Mouse (Mus musculus): ENCODE measurements around the gene Zfp128.
A peak's percentile ranks its signal among the peaks of the same experiment; 100 is the strongest.
"Not testable (repeated sequence)": the region's sequence is repeated elsewhere in the genome, so short reads cannot be mapped to it uniquely, and the experiment has no call there.

Zfp128 gene

DNA sequence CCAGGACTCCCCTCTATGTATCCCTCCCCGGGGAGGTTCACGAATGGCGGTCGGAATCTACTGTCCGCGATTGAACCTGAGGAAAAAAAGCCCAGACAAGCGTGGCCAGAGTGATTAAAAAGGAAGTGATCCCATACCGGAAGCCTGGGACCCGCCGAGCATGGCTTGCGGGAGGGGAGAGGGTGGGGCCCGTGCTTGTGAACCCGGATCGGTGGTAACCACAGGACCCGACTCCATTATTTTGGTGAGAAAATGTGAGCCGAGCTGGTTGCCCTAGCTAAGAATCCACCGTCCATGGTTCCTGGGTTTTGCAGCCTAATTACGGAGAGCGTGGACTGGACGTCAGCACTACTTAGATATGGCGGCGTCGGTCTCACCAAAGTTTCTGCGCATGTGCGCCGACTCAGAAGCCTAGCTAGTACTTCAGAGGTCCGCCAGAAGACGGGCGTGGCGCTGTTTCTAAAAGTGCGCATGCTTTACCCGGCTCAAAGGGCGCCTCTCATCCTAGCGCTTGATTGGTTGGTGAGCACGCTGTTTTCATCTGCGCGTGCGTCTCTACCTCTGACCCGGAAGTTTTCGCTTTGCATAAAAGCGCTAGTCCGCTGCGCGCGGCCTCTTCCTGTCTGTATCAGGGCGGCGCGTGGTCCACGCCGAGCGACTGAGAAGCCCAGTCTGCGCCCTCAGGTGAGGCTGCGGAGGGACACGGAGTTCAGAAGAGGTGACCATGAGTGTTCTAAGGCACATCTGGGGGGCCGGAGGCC, 40.9 kb downstream of the Zfp128 start, which contains the start of gene Rps5:
Rps5 (plus strand) TSS at position 586 of the 761 bp plus-strand sequence.
- DNase-seq (ENCODE audit: low read depth, low spot score) = peak; percentile 97

- DNase-seq (ENCODE audit: low read depth, low spot score) = no peak
These were observed 41.8 kb downstream of the Zfp128 start for GRCm38 (mm10) chr7:12922729-12923128.

- DNase-seq (ENCODE audit: low read depth, low spot score) = no peak
These were observed 45.3 kb downstream of the Zfp128 start for GRCm38 (mm10) chr7:12926316-12926715.

GRCm38 (mm10) chr7:12927191-12927680, 46.3 kb downstream of the Zfp128 start, which contains the start of gene Rnf225:
Gene Rnf225 (plus strand): TSS chr7:12927416.
- no peak for DNase-seq (ENCODE audit: low read depth, low spot score)

- DNase-seq (ENCODE audit: low read depth, low spot score) = no peak
These were observed 47.0 kb downstream of the Zfp128 start for GRCm38 (mm10) chr7:12927693-12928589.

DNA sequence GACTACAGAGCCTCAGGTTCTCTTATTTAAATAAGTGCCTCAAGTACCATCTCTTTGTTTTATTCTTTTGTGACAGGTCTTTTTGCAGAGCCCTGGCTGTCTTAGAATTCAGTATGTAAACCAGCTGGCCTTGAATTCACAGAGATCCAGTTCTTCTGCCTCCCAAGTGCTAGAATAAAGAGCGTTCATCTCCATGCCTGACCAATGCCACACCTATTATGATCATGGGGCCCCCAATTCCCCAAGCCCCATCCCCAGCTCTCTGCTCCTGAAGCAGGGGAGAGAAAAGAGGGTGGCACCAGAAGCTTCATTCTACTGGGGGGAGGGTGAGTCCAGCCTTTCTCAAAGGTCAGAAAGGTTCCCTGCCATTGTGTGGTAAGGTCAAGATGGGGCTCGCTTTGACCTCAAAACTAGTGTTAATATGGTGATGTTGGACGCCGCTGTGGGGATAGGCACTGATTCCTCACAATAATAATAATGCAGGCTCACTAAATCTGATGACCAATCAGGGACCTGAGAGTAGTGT, 52.7 kb downstream of the Zfp128 start:
- no peak for DNase-seq (ENCODE audit: low read depth, low spot score)

GRCm38 (mm10) chr7:12934808-12935207, 53.8 kb downstream of the Zfp128 start:
- DNase-seq (ENCODE audit: low read depth, low spot score) = no peak

GRCm38 (mm10) chr7:12937254-12937803, 56.4 kb downstream of the Zfp128 start:
- not testable (repeated sequence) for DNase-seq (ENCODE audit: low read depth, low spot score)

DNA sequence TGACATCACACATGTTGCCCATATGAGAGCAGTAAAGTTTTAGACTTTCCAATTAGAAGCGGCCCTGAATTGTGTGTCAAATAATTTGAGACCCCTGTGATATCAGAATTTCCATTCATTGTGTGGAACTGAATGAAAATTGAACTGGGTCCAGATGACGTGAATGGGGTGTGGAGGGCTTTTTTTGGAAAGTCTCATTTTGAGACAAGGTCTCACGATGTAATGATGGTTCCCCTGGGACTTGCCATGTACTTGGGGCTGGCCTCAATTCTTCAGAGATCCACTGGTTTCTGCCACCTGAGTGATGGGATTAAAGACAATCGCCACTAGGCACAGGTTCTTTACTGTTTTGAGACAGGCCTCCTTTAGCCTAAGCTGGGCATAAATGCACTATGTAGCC, 59.6 kb downstream of the Zfp128 start:
- no peak for DNase-seq (ENCODE audit: low read depth, low spot score)
